Mouse (Mus musculus) ovary, postnatal 10 days (tissue): ENCODE measurements around the gene Haus7.
"Not testable (repeated sequence)": the region's sequence is repeated elsewhere in the genome, so short reads cannot be mapped to it uniquely, and the experiment has no call there.

ENCODE experiments used
- DNase-seq: peaks from one replicate; pipeline ENCODE4 v3.0.0; 2022; ENCODE audit warnings: low spot score

Gene Haus7

DNA sequence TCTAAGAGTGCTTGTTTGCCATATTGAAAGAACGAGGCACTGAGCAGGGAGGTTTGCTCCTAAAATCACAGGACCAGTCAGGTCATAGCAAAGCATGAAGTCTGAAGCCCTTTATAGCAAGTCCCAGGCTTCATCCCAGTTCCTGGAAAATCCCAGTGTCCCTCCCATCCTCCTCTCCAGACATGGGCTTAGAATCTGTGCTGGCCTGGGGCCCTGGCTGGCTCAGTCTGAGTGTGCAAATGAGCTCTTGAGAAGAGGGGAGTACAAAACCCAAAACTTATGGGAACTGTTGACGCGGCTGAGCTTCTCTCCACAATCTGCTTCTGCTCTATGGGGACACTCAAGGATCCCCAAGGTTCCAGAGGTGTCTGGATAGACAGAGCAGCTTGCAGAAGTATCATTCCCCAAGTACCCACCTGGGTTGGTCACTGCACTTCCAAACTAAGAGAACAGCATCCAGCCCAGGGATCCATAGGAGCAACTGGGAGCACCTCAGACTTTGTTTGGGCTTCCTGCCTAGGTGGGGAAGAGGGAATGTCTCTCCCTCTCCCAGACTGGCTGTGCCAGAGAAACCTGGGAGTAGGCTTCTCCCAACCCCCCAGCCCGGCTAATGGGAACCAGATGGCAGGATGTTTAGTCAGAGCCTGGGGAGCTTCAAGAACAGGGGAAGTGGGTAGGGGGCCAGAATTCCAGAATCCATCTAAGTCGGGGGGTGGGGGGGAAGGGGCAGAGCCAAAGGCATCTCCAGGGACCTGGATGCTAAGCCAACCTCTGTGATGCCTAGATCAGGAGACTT, 8.8 kb upstream of the Haus7 start:
- no peak for DNase-seq

GRCm38 (mm10) chrX:73465483-73466186, 6.8 kb upstream of the Haus7 start:
- no peak for DNase-seq

DNA sequence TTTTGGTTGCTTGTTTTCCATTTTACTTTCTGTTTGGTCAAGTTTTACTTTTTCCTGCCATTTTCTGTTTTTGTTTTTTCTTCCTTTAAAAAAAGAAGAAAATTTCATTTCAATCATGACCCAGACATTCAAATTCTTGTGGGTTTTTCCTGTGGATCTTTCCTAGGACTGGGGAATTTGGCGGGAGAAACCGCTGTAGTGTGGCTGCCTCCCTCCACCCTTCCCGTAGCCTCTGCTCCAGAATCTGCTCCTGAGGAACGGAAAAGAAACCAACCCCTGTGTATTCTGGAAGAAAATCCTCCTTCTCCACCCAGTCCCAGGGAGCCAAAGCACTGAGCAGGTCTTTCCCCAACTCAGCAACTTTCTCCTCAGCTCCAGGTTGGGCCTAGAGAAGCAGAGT, 1.9 kb upstream of the Haus7 start:
- DNase-seq = no peak

DNA sequence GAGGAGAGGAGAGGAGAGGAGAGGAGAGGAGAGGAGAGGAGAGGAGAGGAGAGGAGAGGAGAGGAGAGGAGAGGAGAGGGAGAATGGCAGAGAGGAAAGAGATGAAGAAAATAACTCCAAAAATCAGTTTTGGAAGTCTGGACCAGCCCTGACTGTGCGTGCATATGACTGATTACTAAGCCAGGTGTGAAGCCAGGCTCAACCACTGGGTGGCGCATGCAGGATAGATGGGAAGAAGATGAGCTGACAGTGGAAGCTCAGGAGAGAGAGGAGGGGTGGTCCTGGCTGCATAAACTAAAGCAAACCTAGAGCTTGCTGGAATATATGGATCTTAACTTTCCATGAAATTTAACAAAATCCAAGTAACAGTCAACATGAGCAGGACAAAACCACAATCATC, 6.9 kb downstream of the Haus7 start:
- DNase-seq = no peak

DNA sequence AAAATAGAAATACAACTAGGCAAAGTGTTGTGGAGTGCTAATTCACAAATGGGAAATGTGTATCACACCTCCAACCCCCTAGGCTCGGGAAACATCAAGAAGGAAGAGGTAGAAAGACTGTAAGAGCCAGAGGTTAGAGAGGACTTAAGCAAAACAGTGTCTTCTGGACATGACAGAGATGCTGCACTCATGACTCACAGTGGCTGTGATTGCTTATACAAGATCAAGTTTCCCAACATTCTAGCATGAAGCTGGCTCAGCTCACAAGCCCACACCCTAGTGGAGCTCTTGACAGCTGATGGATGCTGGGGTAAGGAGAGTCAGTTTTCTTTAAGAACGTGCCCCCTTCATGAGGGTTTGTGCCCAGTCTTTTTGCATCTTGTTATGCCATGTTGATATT, 17.4 kb downstream of the Haus7 start:
- no peak for DNase-seq

DNA sequence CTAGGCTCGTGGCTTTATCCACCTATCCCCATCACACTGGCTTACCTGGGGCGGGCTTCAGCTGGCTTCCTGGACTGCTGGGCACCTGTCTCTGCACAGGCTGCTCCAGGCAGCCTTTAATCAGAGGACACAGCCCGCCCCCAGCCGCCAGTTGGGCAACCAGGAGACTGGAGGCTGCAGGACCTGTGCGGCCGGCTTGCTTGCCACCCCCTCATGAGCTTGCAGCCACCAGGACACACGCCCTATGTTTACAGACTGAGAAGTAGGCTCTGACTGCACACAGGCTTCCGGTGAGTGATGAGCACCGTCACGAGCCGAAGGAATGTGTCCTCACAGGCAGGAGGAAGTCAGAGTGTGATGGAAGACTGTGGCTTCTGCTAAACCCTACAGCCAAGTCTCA, 23.6 kb downstream of the Haus7 start, which contains the start of gene Trex2:
Trex2 (minus strand) TSS at position 93 of the 400 bp plus-strand sequence.
- DNase-seq = no peak

DNA sequence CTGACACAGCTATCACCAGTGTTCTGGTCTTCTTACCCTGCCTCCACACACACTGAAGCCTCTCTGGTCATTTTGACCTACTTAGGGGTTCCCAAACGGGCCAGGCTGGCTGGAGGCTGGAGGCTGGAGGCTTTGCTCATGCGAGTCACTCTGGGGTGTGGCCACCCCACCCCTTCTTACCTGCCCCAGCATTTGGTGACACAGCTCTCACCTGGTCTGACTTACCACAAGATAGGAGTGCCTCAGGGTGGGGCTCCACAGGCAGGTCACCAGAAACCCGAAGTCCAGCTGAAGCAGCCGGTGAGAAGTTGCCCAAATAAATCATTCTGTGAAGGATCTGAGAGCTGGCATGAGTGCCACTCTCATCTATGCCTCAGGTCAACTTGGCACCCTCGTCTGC, 26.0 kb downstream of the Haus7 start:
- no peak for DNase-seq

GRCm38 (mm10) chrX:73430036-73430435, 28.8 kb downstream of the Haus7 start:
- no peak for DNase-seq

DNA sequence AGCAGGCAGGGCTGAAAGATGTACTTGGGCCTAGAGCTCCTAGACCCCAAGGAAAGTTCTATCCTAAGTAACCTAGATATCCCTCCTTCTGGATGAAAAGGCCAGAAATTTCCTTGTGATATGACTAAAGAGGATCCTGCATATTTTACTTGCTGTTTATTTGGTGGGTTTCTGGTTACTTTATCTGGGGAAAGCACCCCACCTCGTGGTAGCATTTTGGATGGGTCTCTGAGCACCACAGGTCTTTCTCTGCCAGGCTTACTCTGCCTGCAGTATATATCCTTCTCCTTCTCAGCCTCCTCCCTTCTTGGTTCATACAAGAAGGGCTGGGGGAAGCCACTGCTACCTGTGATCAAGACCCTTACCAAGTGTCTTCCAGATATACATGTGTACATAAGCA, 46.1 kb downstream of the Haus7 start:
- no peak for DNase-seq

GRCm38 (mm10) chrX:73410880-73411517, 47.8 kb downstream of the Haus7 start, which contains the start of gene Zfp92:
TSS of gene Zfp92 (plus strand) at chrX:73411096.
- DNase-seq = no peak

GRCm38 (mm10) chrX:73401616-73402015, 57.2 kb downstream of the Haus7 start:
- DNase-seq = no peak

DNA sequence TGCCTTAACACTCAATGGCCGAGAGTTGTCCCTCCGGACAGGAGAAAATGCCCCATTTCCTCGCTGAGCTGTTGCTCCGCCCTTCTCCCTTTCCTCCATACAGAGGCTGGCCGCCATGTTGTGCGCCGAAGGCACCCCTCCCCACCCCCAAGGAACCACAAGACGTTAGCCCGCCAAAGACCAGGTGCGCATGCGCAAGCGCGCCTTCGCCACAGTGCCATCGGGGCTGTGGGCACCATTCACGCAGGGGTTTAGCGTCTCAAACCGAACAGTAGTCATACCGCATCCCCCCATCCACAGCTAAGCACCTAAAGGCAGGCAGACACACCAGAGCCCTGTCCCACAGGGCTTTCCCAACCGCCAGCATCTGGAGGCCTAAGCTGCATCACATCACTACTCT, 57.9 kb downstream of the Haus7 start:
- DNase-seq = no peak

- DNase-seq = not testable (repeated sequence)
These were observed 60.2 kb downstream of the Haus7 start, which contains the start of gene Gm18336 for GRCm38 (mm10) chrX:73398636-73399035. TSS of gene Gm18336 (minus strand) at chrX:73398736.

- DNase-seq = no peak
These were observed 62.4 kb downstream of the Haus7 start for GRCm38 (mm10) chrX:73396446-73396845.

DNA sequence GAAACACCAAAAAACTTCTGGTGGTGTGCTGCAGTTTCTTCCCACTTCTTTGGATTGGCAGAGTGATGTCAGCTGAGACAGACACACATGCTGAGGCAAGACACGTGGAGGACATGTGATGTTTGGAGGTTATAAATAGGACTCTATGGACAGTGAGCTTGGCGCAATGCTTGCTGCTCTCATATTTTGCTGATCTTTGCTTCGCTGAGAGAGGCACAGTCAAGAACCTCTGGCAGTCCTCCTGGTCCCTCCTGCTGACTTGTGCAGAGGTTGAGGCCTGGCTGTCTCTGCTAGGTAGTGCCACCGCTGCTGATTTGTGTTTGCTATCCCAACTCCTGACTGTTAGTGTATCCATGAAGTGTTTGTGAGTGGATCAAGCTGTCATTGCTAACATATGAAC, 67.4 kb downstream of the Haus7 start:
- DNase-seq = no peak
